In the genomic region with DNA sequence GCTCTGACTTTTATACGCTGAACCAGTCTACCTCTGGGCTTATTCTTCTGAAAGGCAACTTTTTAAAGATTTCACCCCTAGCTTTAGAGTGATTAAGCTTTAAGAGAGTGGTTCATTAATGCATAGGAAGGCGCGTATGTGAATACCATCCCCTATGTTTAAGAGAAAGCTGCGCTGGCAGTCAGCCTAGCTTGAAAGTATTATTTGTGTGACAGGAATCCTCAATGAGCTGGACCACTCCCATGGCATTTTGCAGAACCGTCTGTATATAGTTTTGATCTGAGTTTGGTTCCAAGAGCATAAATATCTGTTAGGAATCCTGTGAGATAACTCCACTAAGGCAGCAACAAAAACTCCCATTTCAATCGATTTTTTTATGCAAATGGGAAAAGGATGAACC, we compare ENCODE assay signal across 14 mouse cellular contexts.
"Had no signal": no experiment of that assay in that cellular context is flagged by ENCODE, and none has a peak within 500 bp of the region (broad histone marks: within the 10 kb centered on the region; RNA-seq: fewer than 3 reads in every experiment).

No protein-coding gene starts in this region.

- H3K4me1 ChIP-seq: limb, embryonic 10.5 days; liver, embryonic 15.5 days; stomach, embryonic 15.5 days had no signal

- DNase-seq: kidney, adult 11 months; kidney, adult 9 months; kidney, postnatal 10 days; lung, adult 2 months; lung, postnatal 36 days; thymus, adult 2 months; thymus, postnatal 25 days had no signal

- H3K36me3 ChIP-seq: limb, embryonic 10.5 days; liver, embryonic 15.5 days; neural tube, embryonic 13.5 days; stomach, embryonic 15.5 days had no signal

- H3K9me3 ChIP-seq: limb, embryonic 10.5 days; liver, embryonic 15.5 days; neural tube, embryonic 13.5 days; stomach, embryonic 15.5 days had no signal

- H3K27ac ChIP-seq: left cerebral cortex, adult 2 months; limb, embryonic 10.5 days; liver, embryonic 15.5 days; neural tube, embryonic 13.5 days; stomach, embryonic 15.5 days had no signal

- H3K4me3 ChIP-seq: left cerebral cortex, adult 2 months; limb, embryonic 10.5 days; liver, embryonic 15.5 days; neural tube, embryonic 13.5 days; stomach, embryonic 15.5 days had no signal

- H3K4me2 ChIP-seq: liver, embryonic 11.5 days; liver, embryonic 15.5 days; neural tube, embryonic 13.5 days; stomach, embryonic 15.5 days had no signal

- ATAC-seq: lung, postnatal 0 days had no signal

- H3K9ac ChIP-seq: liver, embryonic 15.5 days; neural tube, embryonic 13.5 days; stomach, embryonic 15.5 days had no signal

- H3K27me3 ChIP-seq: liver, embryonic 15.5 days; neural tube, embryonic 13.5 days; stomach, embryonic 15.5 days had no signal
